Mouse (Mus musculus) liver (tissue): ENCODE data around the gene Tm9sf1.

Experiments used
- DNase-seq: peaks from one replicate; pipeline ENCODE4 v3.0.0-alpha.2; 2020; ENCODE audit warnings: mixed read lengths

Tm9sf1 gene

DNA sequence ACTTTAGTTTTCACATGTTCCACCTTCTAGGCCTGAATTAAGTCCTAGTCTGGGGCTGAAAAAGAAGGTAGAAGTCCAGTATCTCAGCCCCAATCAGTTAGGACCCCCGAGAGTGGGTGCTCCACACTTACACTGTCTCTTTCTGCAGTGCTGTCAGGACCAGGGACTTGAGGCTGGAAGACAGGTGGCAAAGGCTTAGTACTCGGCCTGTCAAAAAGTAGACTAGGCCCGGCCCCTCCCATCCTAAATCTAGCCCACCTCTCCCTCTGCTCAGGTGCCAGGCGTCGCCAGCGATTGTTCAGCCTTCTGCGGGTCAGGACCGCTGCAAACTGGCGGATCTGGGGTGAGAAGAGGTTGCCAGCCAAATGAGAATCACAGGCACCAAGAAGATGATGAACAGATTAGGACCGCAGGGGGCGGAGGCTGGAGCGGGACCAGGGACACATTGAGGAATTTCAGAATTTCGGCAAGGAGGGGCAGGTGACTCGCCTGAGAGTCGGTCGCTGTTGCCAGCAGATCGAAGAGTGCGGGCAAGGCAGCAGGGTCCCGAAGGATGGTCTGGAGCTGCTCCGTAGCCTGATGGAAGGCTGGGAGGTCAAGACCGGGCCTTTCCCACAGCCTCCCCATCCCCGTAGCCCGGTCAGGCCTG is 8.6 kb downstream of the Tm9sf1 start:
- peak; percentile 34 for DNase-seq

DNA sequence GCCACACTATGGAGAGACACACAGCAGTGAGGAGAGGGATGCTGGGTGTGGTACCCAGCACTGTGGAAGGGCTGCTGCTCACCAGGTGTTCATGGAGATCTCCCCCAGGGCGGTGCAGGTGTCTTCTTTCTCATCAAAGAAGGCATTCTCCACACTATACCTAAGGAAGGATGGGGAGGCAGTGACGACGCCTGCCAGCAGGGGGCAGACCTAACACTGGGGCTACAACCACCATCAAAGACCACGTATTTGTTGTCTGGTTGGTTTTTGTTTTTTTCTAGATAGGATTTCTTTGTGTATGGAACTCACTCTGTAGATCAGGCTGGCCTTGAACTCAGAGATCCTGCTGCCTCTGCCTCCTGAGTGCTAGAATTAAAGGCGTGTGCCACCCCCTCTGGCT is 14.3 kb downstream of the Tm9sf1 start:
- peak; percentile 68 for DNase-seq

- peak; percentile 29 for DNase-seq
Observed at GRCm38 (mm10) chr14:55628077-55628827, 15.4 kb downstream of the Tm9sf1 start.

DNA sequence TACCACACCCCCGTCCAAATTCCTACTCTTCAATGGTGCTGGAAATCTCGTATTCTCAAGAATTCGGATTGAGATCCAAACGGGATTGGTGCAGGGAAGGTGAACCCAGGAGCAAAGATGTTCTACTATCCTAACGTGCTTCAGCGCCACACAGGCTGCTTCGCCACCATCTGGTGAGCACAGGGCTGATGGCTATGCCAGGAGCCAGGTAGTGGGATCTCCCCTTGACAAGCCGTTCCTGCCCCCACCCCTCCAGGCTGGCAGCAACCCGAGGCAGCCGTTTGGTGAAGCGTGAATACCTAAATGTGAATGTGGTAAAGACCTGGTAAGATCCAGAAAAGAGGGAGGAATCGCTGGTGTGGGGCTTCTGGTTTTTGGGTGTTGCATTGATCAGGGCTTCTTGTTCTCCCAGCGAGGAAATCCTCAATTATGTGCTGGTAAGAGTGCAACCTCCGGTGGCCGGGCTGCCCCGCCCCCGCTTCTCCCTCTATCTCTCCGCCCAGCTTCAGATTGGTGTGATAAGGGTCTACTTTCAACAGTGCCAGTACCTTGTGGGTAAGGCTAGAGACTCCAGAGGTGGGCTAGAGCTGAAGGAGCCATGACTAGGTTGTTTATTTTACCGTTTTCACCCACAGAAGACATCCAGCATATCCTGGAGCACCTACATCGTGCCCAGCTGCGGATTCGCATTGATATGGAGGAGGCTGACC is 25.0 kb downstream of the Tm9sf1 start:
- DNase-seq, result peak; percentile 75

DNA sequence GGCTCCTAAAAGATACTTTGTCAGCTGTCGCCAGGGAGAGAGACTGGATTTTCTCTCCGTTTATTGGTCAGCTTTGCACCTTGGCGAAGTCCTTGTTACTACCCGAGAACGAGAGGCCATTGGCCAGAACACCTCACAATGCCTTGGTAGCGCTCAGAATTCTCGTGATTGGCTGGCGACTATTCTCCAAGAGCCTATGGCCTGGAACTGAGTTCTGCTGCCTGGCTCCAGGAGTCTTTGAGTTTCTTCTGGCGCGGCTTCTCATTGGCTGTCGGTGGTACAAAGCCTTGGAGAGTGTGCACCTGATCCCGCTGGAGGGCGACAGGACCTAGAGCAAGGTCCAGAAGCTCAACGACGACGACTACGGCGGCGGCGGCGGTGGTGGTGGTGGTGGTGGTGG is 25.8 kb downstream of the Tm9sf1 start, which contains the start of gene Rec8:
TSS of gene Rec8 (plus strand) at position 216 of the 400 bp plus-strand sequence.
- DNase-seq, result peak; percentile 75

GRCm38 (mm10) chr14:55616844-55617243 is 26.8 kb downstream of the Tm9sf1 start:
- no peak for DNase-seq

DNA sequence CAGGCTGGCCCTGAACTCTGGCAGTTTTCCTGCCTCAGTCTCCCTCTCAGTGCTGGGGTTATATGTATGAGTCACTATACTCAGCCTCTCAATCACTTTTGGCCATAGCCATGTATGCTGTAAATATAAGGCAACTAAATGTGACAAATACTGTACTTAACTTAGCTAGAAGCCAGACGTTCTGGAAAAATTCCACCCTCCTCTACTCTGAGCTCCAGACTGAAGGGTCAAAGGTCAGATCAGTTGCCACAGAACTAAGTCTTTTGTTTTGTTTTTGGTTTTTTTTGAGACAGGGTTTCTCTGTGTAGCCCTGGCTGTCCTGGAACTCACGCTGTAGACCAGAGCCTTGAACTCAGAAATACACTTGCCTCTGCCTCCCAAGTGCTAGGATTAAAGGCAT is 27.7 kb downstream of the Tm9sf1 start:
- no peak for DNase-seq

- peak; percentile 61 for DNase-seq
Observed at GRCm38 (mm10) chr14:55614565-55615178, 28.9 kb downstream of the Tm9sf1 start.

DNA sequence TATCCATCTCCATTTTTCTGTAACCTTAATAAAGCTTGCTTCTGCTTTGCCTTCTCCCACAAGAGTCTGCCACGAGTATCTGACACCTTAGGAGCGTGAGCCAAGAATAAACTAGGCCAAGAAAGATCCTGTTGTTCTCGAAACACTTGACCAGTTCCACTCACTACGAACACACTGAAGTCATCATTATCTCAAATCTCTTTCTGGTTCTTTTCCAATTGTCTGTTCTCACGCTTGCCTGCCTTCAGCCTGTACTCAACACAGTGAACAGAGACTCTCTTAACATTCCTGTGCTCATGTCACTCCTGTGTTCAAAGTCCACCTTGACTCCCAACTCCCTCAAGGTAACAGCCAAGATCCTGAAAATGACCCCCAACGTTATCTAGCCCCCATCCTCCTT is 30.3 kb downstream of the Tm9sf1 start:
- no peak for DNase-seq

GRCm38 (mm10) chr14:55608339-55608738 is 35.3 kb downstream of the Tm9sf1 start:
- no peak for DNase-seq

- DNase-seq, result peak; percentile 61
Observed at GRCm38 (mm10) chr14:55605743-55606459, 37.7 kb downstream of the Tm9sf1 start.

- no peak for DNase-seq
Observed at GRCm38 (mm10) chr14:55604823-55605222, 38.8 kb downstream of the Tm9sf1 start.

GRCm38 (mm10) chr14:55603633-55604576 is 39.7 kb downstream of the Tm9sf1 start:
- DNase-seq, result peak; percentile 95

- DNase-seq, result no peak
Observed at GRCm38 (mm10) chr14:55603271-55603632, 40.4 kb downstream of the Tm9sf1 start, which contains the start of gene Irf9. TSS of gene Irf9 (plus strand) at chr14:55603571.

GRCm38 (mm10) chr14:55598521-55599390 is 44.9 kb downstream of the Tm9sf1 start:
- DNase-seq, result no peak

GRCm38 (mm10) chr14:55596036-55596690 is 47.4 kb downstream of the Tm9sf1 start:
- DNase-seq, result no peak

DNA sequence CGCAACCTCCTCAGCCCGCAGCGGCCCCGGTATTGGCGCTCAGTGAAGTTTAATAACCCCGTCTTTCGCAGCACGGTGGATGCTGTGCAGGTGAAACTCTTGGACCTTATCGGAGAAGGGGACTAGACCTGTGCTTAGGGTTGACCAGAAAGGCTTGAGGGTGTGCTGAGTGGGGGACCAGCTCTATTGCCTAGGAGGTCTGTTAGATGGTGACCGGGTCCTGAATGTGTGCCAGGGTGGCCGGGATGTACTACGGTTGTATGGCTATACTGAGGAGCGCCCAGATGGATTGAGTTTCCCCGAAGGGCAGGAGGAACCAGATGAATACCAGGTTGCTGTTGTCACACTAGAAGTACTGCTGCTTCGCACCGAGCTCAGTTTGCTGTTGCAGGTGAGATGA is 51.4 kb downstream of the Tm9sf1 start:
- DNase-seq, result no peak

DNA sequence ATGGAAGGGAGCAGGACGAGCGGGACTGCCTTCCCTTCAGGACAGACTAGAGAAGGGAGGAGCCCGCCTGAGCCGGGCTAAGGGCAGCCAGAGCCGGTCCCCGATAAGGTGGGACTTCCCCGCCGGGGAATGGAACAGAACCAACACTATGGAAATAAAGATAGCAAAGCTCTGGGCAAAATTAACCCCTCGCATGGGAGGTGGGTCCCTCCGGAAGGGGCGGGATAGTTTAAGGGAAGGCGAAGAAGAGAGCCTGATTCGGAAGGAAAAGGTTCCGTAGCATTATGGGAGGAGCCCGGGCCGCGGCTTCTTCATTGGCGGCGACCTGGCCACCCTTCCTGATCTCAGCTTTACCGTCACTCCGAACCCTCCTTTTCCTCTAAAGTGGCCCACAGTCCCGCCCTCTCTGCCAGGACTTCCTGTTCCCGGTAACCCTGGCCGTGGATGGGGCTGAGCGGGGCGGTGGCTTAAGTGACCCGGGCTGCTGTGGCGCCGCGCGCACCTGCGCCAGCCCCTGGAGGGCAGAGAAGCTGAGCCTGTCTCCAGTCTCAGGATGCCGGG is 52.2 kb downstream of the Tm9sf1 start, which contains the start of gene Rnf31:
TSS of gene Rnf31 (plus strand) at position 378 of the 561 bp plus-strand sequence.
- peak; percentile 96 for DNase-seq

DNA sequence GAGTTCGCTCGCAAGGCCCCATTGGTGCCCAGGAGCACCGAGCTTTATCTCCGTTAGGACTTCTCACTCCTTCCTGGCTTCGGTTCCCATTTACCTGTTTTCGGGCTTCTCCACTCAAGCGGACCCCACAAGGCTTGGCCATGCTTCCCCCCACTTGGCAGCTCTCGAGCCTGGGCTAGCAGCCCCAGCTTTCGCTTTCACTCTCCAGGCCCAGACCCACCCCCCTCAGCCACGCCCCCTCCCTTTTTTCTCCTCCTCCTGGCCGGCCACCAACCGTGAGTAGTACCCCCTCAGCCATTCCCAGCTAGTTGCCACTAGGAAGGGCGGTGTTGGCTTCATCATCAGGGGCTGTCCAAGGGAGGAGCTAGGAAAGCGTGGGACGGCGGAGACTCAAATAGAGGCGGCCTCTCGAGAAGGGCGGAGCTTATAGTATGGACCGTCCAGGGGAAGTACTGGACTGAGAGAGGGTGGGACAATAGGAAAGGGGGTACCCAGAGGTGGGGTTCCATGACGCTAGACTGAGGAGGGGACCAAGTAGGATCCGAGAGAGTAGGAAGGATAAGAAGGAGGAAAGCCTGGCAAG is 52.8 kb downstream of the Tm9sf1 start, which contains the start of gene Psme2:
TSS of gene Psme2 (minus strand) at position 366 of the 583 bp plus-strand sequence.
- peak; percentile 95 for DNase-seq
